Mouse (Mus musculus) G1E (cell line): ENCODE results near the gene Gm49027. TPM values are rescaled to one million over a fixed set of nuclear protein-coding genes. Genes with fewer than 3 reads are reported as not detected.

Experiments used
- ATAC-seq: 2 replicates; pipeline ENCODE4 v1.8.0; 2016; ENCODE audit warnings: mild to moderate bottlenecking; ENCODE audit not compliant: insufficient number of reproducible peaks, poor library complexity, low FRiP score, severe bottlenecking; ENCODE audit errors: extremely low read depth
- DNase-seq: peaks from one replicate; pipeline ENCODE4 v3.0.0; 2012; ENCODE audit warnings: low spot score
- H3K27me3 ChIP-seq: 2 replicates; pipeline ENCODE4 v1.6.1; 2012; ENCODE audit warnings: mild to moderate bottlenecking, low read length, inconsistent platforms; ENCODE audit not compliant: insufficient read depth
- H3K36me3 ChIP-seq: replicated peaks from 2 replicates; pipeline ENCODE3; 2012; ENCODE audit warnings: mild to moderate bottlenecking, inconsistent platforms
- H3K4me1 ChIP-seq: 2 replicates; pipeline ENCODE4 v1.6.1; 2012; ENCODE audit warnings: low read depth, low read length, inconsistent platforms, mixed read lengths; ENCODE audit not compliant: insufficient read depth
- H3K4me3 ChIP-seq: 2 replicates; pipeline ENCODE4 v1.5.1; 2012; ENCODE audit warnings: low read depth, mild to moderate bottlenecking, inconsistent platforms, low read length, moderate library complexity, mixed read lengths
- H3K9me3 ChIP-seq: replicated peaks from 2 replicates; pipeline ENCODE4 v1.6.1; 2012; ENCODE audit warnings: inconsistent platforms
- CTCF ChIP-seq: IDR thresholded peaks from 2 replicates; pipeline ENCODE4 v1.5.1; 2012; ENCODE audit warnings: low read depth, low read length, inconsistent platforms, mixed read lengths
- GATA1 ChIP-seq: IDR thresholded peaks from 2 replicates; pipeline ENCODE4 v1.6.1; 2012; ENCODE audit warnings: borderline replicate concordance, low read length, inconsistent platforms, mixed read lengths
- GATA2 ChIP-seq: IDR thresholded peaks from 2 replicates; pipeline ENCODE4 v1.6.1; 2012; ENCODE audit warnings: low read depth, low read length, inconsistent platforms, borderline replicate concordance
- POLR2AphosphoS5 ChIP-seq: IDR thresholded peaks from 2 replicates; pipeline ENCODE4 v1.6.1; 2012; ENCODE audit warnings: low read depth, low read length, inconsistent platforms; ENCODE audit not compliant: insufficient replicate concordance
- TAL1 ChIP-seq: conservative IDR thresholded peaks from 2 replicates; pipeline ENCODE4 v1.6.1; 2012; ENCODE audit warnings: low read depth, low read length, inconsistent platforms, mixed read lengths
- polyA plus RNA-seq: library from polyadenylated mRNA; stranded (reverse); fragments of >175 nt; gene quantifications from 2 replicates; pipeline ENCODE4 v1.2.3, GENCODE M21; 2012
- total RNA-seq, 2 experiments: library from RNA; stranded (forward) in 1 of 2; stranded (reverse) in 1 of 2; fragments of 200-1000 nt in 1 of 2; fragments of >200 nt in 1 of 2; fragmentation: Nextera tagmentation in 1 of 2; gene quantifications; 2 replicates each; pipeline ENCODE4 v1.2.3; 2014 to 2017

Gm49027 gene
- total and polyA plus RNA-seq, 3 experiments, result 0.20 to 0.71 TPM; not detected in 1

DNA sequence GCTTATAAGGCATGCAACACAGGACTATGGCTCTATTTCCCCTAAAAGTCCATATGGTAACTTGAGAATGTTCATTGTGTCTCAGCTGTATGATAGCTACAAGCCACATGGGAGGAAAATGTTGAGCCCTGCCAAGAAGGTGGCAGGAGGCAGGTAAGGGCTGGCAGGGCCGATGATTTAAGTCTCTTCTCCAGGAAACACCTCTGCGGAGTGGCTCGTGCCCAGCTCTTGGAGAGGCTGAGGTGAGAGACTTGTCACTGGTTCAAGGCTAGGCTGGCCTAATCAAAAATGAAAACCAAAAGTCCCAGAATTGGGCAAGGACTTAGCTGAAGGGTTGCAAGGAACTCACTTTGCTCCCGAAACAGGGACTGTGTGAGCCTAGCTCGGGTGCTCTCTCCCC, 15.1 kb downstream of the Gm49027 start, which contains the start of gene B3gnt4:
Gene B3gnt4, plus strand, starts transcription at position 301 of the 400 bp plus-strand sequence.
- Histone ChIP-seq H3K27me3 (peaks cover 22% of the 10 kb centered on the region), H3K4me1 (peaks cover 15% of the 10 kb centered on the region), H3K36me3 (peaks cover 40% of the 10 kb centered on the region), H3K4me3 (no peak within 1 kb of the TSS), H3K9me3 (no peaks in the 10 kb centered on the region)
- ATAC-seq, result no peak
- no peak for DNase-seq
- TF ChIP-seq GATA1, result no peak
- TF ChIP-seq POLR2AphosphoS5, result no peak
- no peak for TF ChIP-seq CTCF
- TF ChIP-seq TAL1, result no peak
- TF ChIP-seq GATA2, result no peak

DNA sequence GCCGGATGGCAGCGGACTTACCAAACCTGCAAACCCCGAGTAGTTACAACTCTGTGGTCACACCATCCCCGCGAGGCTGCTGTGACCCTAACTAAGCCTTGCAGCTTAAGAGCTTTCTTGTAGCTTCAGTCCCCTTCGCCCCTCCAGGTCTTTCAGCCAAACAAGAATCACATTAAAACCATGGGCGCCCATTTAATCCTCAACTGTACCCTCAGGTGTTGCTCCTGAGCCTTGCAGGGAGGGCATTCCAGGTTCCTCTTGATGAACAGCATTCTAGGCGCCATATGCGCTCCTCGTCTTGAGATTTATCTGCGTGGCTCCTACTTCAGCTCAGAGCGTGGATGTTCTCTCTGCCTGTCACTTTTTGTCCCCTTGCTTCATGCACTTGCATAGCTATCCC, 16.4 kb downstream of the Gm49027 start:
- peaks cover 25% of the 10 kb centered on the region for H3K27me3 ChIP-seq
- TF ChIP-seq CTCF (no peak), TAL1 (no peak), POLR2AphosphoS5 (no peak), GATA1 (no peak), GATA2 (no peak)
- no peak for DNase-seq
- H3K4me1 ChIP-seq, result peaks cover 15% of the 10 kb centered on the region
- peaks cover 29% of the 10 kb centered on the region for H3K36me3 ChIP-seq
- ATAC-seq, result no peak
- no peak overlapping the region for H3K4me3 ChIP-seq
- no peaks in the 10 kb centered on the region for H3K9me3 ChIP-seq

DNA sequence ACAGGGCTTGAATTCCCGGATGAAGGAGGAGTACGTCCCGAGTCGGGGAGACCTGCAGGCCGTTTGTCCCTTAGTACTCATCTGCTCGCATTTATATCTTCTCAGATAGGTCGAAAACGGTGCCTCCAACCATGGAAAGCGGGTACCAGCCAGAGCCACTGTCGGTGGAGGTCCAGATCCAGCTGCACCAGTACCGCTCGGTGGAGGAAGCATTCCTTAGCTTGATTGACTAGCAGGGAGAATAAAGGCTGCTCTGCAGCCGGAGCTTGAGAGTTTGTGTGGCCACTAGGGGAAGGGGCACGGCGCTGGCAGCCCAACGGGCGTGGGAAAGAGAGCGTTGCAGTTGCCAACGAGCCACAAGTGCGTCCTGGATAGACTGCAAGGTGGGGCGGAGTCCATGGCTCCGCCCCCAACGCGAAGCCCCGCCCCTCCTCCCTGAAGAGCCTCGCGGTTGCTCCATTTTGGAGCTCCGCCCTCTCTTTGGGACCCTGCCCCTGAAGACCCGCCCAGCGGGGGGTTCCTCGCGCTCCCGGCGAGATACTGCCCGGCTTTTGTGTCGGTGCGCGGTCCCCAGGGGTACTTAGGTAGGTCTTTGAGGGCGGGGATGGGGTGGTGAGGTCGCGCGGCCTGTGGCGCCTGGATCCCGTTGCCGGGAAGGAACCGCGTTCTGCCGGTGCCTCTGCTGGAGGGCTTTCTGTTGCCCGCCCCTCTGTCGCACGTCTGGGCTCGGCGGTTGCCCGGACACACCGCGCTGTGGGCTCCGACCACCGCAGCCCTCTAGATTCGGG, 17.2 kb downstream of the Gm49027 start:
- peaks cover 15% of the 10 kb centered on the region for H3K4me1 ChIP-seq
- H3K9me3 ChIP-seq, result no peaks in the 10 kb centered on the region
- DNase-seq (peak; percentile 36), ATAC-seq (peak; percentile 28)
- peaks cover 26% of the 10 kb centered on the region for H3K36me3 ChIP-seq
- peak overlapping the region; percentile 63; the same call in 1 of the 2 replicates for H3K4me3 ChIP-seq
- H3K27me3 ChIP-seq, result peaks cover 31% of the 10 kb centered on the region
- TF ChIP-seq TAL1 (no peak), CTCF (no peak), GATA2 (no peak), GATA1 (no peak), POLR2AphosphoS5 (no peak)

DNA sequence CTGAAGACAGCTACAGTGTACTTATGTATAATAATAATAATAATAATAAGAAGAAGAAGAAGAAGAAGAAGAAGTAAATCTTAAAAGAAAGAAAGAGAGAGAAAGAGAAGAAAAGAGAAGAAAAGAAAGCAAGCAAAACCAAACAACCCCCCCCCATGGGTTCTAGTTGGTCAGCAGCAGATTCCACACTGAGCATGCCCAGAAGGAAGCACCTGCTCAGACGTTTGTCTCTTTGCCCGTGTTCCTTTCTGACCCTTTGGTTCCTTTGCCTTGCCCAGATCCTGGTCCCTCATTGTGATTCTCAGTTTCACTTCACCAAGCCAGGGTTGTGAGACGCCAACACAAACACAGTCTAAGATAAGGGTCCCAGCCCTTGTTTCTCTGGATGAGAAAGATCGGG, 23.3 kb downstream of the Gm49027 start:
- no peak for DNase-seq
- peaks cover 5% of the 10 kb centered on the region for H3K4me1 ChIP-seq
- no peaks in the 10 kb centered on the region for H3K9me3 ChIP-seq
- no peak for TF ChIP-seq POLR2AphosphoS5
- no peak for TF ChIP-seq GATA2
- no peak for TF ChIP-seq CTCF
- ATAC-seq, result no peak
- peaks cover 45% of the 10 kb centered on the region for H3K27me3 ChIP-seq
- no peaks in the 10 kb centered on the region for H3K36me3 ChIP-seq
- H3K4me3 ChIP-seq, result no peak overlapping the region

DNA sequence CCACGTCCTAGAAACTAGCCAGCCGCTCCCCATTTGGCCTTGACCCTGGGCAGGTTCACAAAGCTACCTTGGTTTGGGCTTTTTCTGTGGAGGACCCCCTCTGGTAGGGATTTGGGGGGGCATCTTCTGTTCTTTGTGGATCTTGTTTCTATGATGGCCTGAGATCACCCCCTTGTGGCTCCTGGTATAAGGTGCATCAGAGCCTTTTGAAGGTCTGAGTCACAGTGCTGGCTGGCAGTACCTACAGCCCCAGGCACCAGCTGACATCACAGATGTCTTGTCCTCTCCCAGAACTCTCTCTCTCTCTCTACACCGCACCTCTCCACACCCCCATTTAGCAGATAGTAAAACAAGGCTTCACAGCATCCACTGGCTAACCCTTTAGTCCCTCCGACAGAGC, 25.6 kb downstream of the Gm49027 start:
- H3K27me3 ChIP-seq, result peaks cover 49% of the 10 kb centered on the region
- H3K36me3 ChIP-seq, result no peaks in the 10 kb centered on the region
- no peak for ATAC-seq
- H3K4me1 ChIP-seq, result peaks cover 11% of the 10 kb centered on the region
- no peak overlapping the region for H3K4me3 ChIP-seq
- no peak for TF ChIP-seq TAL1
- TF ChIP-seq CTCF, result no peak
- TF ChIP-seq GATA1, result no peak
- no peak for TF ChIP-seq POLR2AphosphoS5
- TF ChIP-seq GATA2, result no peak
- H3K9me3 ChIP-seq, result no peaks in the 10 kb centered on the region
- DNase-seq, result no peak

DNA sequence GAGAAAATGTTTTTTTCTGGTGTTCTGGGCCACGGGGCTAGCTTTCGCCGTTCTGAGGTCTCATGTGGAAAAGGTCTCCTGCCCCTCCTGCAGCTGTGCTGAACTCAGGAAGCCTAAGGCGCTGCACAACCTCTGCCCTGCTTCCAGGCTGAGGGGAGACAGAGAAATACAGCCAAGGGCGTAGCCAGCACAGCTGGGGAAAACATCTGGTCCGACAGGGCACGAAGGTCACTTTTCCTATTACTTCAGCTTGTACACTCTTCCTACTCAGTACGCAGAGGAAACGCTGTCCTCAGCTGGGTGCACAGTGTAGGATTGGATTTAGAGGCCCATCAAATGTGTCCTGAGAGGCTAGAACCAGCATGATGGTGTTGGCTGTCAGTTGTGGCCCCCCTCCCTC, 35.4 kb downstream of the Gm49027 start:
- ATAC-seq (no peak), DNase-seq (no peak)
- H3K36me3 ChIP-seq, result no peaks in the 10 kb centered on the region
- H3K9me3 ChIP-seq, result no peaks in the 10 kb centered on the region
- H3K27me3 ChIP-seq, result peaks cover 36% of the 10 kb centered on the region
- no peaks in the 10 kb centered on the region for H3K4me1 ChIP-seq
- TF ChIP-seq TAL1 (no peak), POLR2AphosphoS5 (no peak), GATA2 (no peak), GATA1 (no peak), CTCF (no peak)
- no peak overlapping the region for H3K4me3 ChIP-seq
